Mouse (Mus musculus) neural tube, embryonic 13.5 days (tissue): Measurements from ENCODE around the gene Majin. TPM values are rescaled to one million over a fixed set of nuclear protein-coding genes. Genes with fewer than 3 reads are reported as not detected.

Source experiments
- ATAC-seq: fragments of 200-750 bp; cut with Nextera tagmentation; 2 replicates; pipeline ENCODE4 v1.8.0; 2017; ENCODE audit warnings: low read depth, mild to moderate bottlenecking, moderate TSS enrichment, moderate library complexity
- H3K27ac ChIP-seq: fragments of 300-500 bp; sonication (generic); replicated peaks from 2 replicates; pipeline ENCODE4 v1.5.1; 2015; ENCODE audit warnings: moderate library complexity, mild to moderate bottlenecking, inconsistent platforms
- H3K27me3 ChIP-seq: fragments of 300-500 bp; sonication (generic); 2 replicates; pipeline ENCODE4 v1.6.1; 2015; ENCODE audit warnings: mild to moderate bottlenecking, inconsistent platforms
- H3K36me3 ChIP-seq: fragments of 300-500 bp; sonication (generic); 2 replicates; pipeline ENCODE4 v1.6.1; 2015; ENCODE audit warnings: mild to moderate bottlenecking, inconsistent platforms
- H3K4me1 ChIP-seq: fragments of 300-500 bp; sonication (generic); replicated peaks from 2 replicates; pipeline ENCODE4 v1.6.1; 2015; ENCODE audit warnings: inconsistent platforms
- H3K4me2 ChIP-seq: fragments of 300-500 bp; sonication (generic); 2 replicates; pipeline ENCODE4 v1.6.1; 2015; ENCODE audit warnings: inconsistent platforms, mild to moderate bottlenecking, moderate library complexity
- H3K4me3 ChIP-seq: fragments of 300-500 bp; sonication (generic); 2 replicates; pipeline ENCODE4 v1.5.1; 2015; ENCODE audit warnings: mild to moderate bottlenecking, inconsistent platforms
- H3K9ac ChIP-seq: fragments of 300-500 bp; sonication (generic); 2 replicates; pipeline ENCODE4 v1.6.1; 2015; ENCODE audit warnings: moderate library complexity, mild to moderate bottlenecking, inconsistent platforms
- H3K9me3 ChIP-seq: fragments of 300-500 bp; sonication (generic); 2 replicates; pipeline ENCODE4 v1.6.1; 2016; ENCODE audit warnings: inconsistent platforms
- WGBS: fragments of 180-500 bp; shearing (Covaris S2); methylation state at CpG from one replicate; pipeline ENCODE4 v1.1.7; 2015; 5-methylcytosine and 5-hydroxymethylcytosine counted together
- polyA plus RNA-seq: library from polyadenylated mRNA; unstranded; fragments of >200 nt; fragmentation: Nextera tagmentation; extraction: Ambion mirVana; gene quantifications from 2 replicates; pipeline ENCODE4 v1.2.1, GENCODE M21; 2015

The Majin gene
- polyA plus RNA-seq, 1 experiment from 2014 or later, result not detected

DNA sequence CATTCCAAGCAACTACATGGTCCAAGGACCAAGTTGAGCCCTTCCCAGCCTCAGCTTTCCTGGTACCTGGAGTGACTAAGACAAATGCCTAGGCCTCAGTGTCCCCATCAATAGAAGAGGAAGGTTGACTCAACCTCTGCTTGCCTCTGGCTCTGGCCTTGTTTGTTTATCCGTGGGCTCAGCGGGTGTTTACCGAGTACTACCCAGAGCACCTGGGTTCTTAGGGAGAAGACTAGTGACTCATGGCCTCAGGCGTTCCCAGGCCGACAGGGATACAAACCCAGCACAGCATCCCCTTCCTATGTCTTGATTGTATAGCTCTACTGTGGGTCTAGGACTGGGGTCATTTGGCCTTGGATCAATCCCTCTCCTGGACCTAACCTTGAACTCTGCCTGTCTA, 59.0 kb downstream of the Majin start:
- H3K4me2 ChIP-seq, result peak overlapping the region; percentile 92; the same call in 1 of the 2 replicates
- no peak overlapping the region for H3K4me3 ChIP-seq
- no peak overlapping the region for H3K27ac ChIP-seq
- WGBS, result 87% methylated on average over 5 of the region's 5 CpGs
- no peaks in the 10 kb centered on the region for H3K9me3 ChIP-seq
- peaks cover 15% of the 10 kb centered on the region for H3K4me1 ChIP-seq
- H3K27me3 ChIP-seq, result no peaks in the 10 kb centered on the region
- no peak for ATAC-seq
- peaks cover 40% of the 10 kb centered on the region for H3K36me3 ChIP-seq
- H3K9ac ChIP-seq, result peak overlapping the region; percentile 98

DNA sequence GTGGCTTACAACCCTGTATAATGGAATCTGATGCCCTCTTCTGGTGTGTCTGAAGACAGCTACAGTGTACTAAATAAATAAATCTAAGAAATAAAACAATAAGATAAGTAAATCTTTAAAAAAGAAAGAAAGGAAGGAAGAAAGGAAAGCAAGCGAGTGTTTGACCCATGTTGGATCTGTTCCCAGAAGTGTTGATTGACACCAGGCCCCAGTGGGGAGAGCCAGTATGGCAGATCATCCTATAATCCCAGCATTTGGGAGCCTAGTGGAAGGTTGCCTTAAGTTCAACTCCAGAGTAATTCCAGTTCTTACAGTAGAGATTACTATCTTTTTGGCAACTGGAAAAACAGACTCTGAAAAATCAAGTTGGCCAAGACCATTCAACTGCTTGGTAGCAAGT, 61.6 kb downstream of the Majin start:
- Histone ChIP-seq H3K4me2 (no peak overlapping the region), H3K36me3 (peaks cover 61% of the 10 kb centered on the region), H3K27me3 (no peaks in the 10 kb centered on the region), H3K9me3 (no peaks in the 10 kb centered on the region), H3K9ac (no peak overlapping the region), H3K4me1 (peaks cover 15% of the 10 kb centered on the region), H3K4me3 (no peak overlapping the region), H3K27ac (no peak overlapping the region)
- ATAC-seq, result no peak
- WGBS, result 79% methylated on average over 1 of the region's 1 CpGs

DNA sequence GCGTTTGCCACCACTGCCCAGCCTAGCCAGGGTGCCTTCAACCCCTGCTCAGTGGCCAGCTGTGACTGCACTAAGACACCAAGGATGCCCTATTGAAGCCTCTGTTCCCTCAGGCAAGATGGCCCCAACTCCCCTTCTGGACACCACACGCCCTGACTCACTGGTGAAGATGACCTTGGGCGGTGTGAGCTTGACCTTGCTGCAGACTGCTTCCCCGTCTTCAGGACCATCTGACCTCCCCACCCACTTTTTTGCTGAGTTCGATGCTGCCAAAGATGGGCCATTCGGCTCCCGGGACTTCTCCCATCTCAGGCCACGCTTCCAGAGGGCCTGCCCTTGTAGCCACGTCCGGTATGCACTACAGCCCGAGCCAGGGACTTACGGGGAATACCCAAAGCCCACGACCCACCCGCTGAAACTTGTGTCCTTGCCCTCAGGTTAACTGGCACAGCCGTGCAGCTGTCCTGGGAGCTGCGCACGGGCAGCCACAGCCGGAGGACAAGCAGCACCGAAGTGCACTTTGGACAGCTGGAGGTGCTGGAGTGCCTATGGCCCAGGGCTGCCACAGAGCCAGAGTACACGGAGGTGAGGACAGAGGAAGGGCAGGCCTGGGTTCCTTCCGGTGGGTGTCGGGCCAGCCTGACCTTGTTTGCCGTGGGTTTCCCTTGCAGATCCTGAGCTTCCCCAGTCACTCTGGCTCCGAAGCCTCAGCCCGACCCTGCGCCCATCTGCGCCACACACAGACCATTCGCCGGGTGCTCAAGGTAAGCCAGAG, 63.5 kb downstream of the Majin start:
- ATAC-seq, result no peak
- Histone ChIP-seq H3K9ac (no peak overlapping the region), H3K4me3 (no peak overlapping the region), H3K9me3 (no peaks in the 10 kb centered on the region), H3K27me3 (no peaks in the 10 kb centered on the region), H3K36me3 (peaks cover 79% of the 10 kb centered on the region), H3K27ac (no peak overlapping the region), H3K4me2 (no peak overlapping the region), H3K4me1 (peaks cover 8% of the 10 kb centered on the region)
- 93% methylated on average over 29 of the region's 29 CpGs for WGBS

DNA sequence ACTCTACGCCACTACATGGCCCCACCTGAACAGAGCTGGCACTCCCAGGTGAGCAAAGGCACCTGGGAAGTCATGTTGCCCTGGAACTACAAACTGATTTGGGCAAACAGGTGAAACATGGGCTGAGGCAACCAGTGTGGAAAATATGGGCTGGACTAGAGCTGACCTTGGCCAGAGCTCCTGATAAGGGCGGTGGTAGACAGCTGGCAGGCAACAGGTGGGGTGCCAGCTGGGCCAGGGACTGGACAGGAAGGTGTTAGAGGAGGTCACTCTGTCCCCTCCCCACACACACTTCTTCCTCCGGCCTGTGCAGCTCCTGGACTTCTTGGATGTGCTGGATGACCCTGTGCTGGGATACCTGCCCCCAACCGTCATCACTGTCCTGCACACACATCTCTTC, 68.8 kb downstream of the Majin start:
- Histone ChIP-seq H3K4me3 (no peak overlapping the region), H3K27ac (no peak overlapping the region), H3K36me3 (peaks cover 94% of the 10 kb centered on the region), H3K4me2 (no peak overlapping the region), H3K9ac (no peak overlapping the region), H3K27me3 (no peaks in the 10 kb centered on the region), H3K4me1 (no peaks in the 10 kb centered on the region), H3K9me3 (no peaks in the 10 kb centered on the region)
- no peak for ATAC-seq
- 94% methylated on average over 4 of the region's 4 CpGs for WGBS

DNA sequence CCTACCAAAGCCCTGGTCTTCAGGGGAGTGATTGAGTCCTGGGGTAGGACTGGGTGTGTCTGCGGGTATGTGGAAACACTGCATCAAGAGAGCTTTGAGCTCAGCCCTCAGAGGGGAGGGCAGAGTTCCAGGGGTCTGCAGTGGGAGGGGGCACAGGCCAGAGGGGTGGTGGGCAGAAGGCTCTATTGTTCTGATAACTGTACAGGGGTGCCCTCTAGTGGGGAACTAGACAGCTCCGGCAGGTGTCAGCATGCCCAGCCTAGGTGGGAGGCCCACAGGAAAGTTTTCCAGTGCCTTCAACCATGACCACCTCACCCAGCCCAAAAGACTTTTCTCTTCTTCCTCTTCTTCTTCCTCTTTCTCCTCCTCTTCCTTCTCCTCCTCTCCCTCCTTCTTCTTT, 76.2 kb downstream of the Majin start:
- no peaks in the 10 kb centered on the region for H3K9me3 ChIP-seq
- no peak overlapping the region for H3K27ac ChIP-seq
- no peaks in the 10 kb centered on the region for H3K27me3 ChIP-seq
- no peak overlapping the region for H3K4me2 ChIP-seq
- no peak for ATAC-seq
- H3K36me3 ChIP-seq, result peaks cover 75% of the 10 kb centered on the region
- no peak overlapping the region for H3K9ac ChIP-seq
- no peaks in the 10 kb centered on the region for H3K4me1 ChIP-seq
- H3K4me3 ChIP-seq, result no peak overlapping the region
- 83% methylated on average over 2 of the region's 2 CpGs for WGBS

DNA sequence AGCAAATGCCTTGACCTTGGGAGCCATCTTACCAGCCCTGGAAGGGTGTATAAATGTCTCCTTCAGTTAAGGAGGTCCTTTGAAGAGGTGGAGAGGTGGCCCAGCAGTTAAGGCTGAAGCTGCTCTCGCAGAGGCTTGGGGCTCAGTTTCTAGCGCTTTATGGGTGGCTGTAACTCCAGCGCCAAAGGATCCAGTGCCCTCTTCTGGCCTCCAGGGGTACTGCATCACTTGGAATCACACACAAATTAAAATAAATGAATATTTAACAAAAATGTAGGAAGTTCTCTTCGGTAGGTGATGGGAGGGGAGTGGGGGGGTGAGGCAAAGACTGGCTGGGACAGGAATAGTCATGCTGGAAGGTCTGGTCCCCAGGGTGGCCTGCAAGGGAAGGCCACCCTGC, 76.8 kb downstream of the Majin start:
- no peak overlapping the region for H3K4me3 ChIP-seq
- ATAC-seq, result no peak
- 85% methylated on average over 4 of the region's 4 CpGs for WGBS
- peaks cover 70% of the 10 kb centered on the region for H3K36me3 ChIP-seq
- no peaks in the 10 kb centered on the region for H3K4me1 ChIP-seq
- H3K27me3 ChIP-seq, result no peaks in the 10 kb centered on the region
- no peak overlapping the region for H3K4me2 ChIP-seq
- no peak overlapping the region for H3K9ac ChIP-seq
- no peak overlapping the region for H3K27ac ChIP-seq
- H3K9me3 ChIP-seq, result no peaks in the 10 kb centered on the region

DNA sequence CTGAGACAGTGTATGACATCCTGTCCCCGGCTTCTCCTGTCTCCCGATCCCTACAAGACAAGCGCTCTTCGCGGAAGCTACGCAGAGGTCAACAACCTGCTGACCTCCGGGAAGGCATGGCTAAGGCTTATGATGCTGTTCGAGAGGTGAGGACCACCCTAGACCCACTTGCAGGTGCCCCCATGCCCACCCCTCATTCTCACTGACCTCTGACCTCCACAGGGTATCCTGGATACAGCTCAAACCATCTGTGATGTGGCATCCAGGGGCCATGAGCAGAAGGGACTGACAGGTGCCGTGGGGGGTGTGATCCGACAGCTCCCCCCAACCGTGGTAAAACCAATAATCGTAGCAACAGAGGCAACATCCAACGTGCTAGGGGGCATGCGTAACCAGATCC, 77.2 kb downstream of the Majin start:
- Histone ChIP-seq H3K4me1 (no peaks in the 10 kb centered on the region), H3K27me3 (no peaks in the 10 kb centered on the region), H3K9me3 (no peaks in the 10 kb centered on the region), H3K4me2 (no peak overlapping the region), H3K4me3 (no peak overlapping the region), H3K9ac (no peak overlapping the region), H3K36me3 (peaks cover 66% of the 10 kb centered on the region), H3K27ac (no peak overlapping the region)
- no peak for ATAC-seq
- WGBS, result 94% methylated on average over 14 of the region's 14 CpGs

DNA sequence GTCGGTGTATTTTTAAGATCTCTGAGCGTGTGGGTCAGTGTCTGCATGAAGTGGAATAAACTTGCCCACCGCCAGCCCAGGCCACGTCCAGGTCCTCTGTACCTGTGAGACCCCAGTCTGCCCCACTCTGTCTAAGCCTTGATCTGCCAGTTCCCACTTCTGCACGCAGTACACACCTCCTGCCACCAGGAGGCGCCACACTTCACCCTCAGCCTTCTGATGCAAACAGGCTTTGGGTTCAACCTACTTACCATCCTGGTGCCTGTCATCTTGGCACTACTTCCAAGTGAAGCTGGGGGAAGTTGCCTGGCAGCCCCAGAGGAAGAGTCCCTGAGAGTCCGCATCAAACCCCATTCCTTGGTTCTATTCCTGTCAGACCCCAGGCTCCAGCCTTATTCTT, 78.0 kb downstream of the Majin start:
- Histone ChIP-seq H3K27ac (no peak overlapping the region), H3K4me1 (no peaks in the 10 kb centered on the region), H3K9me3 (no peaks in the 10 kb centered on the region), H3K27me3 (no peaks in the 10 kb centered on the region), H3K9ac (no peak overlapping the region), H3K4me3 (no peak overlapping the region), H3K36me3 (peaks cover 57% of the 10 kb centered on the region), H3K4me2 (no peak overlapping the region)
- no peak for ATAC-seq
- WGBS, result 61% methylated on average over 7 of the region's 7 CpGs

DNA sequence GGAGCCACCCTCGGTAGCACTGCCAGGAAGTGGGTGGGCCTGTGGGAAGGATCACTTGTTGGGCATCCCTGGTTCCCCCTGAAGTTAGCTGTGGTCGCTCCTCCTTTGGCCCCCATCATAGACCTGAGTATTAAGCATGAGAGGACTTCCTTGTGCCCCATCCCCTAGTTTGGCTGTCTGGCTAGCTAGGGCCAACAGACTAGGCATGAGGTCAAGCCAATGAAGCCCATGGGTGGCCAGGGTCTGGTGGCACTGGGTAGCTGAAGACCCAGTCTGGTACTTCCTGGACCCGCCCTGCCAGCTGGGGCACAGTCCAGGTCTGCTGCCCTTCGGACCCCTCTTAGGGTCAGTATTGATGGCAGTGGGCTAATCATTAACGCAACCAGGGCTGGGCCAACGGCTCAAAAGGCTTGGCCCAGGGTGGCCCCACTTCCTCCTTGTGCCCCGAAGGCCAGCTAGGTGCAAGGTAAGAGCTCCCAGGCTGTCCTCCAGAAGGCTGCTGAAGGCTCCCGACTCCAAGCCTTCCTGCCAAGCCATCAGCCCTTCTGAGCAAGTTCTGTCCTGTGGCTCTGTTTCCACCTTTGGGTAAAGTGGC, 78.7 kb downstream of the Majin start:
- 86% methylated on average over 8 of the region's 8 CpGs for WGBS
- Histone ChIP-seq H3K9me3 (no peaks in the 10 kb centered on the region), H3K36me3 (peaks cover 50% of the 10 kb centered on the region), H3K9ac (no peak overlapping the region), H3K4me2 (no peak overlapping the region), H3K27ac (no peak overlapping the region), H3K4me3 (no peak overlapping the region), H3K27me3 (no peaks in the 10 kb centered on the region), H3K4me1 (no peaks in the 10 kb centered on the region)
- ATAC-seq, result no peak

DNA sequence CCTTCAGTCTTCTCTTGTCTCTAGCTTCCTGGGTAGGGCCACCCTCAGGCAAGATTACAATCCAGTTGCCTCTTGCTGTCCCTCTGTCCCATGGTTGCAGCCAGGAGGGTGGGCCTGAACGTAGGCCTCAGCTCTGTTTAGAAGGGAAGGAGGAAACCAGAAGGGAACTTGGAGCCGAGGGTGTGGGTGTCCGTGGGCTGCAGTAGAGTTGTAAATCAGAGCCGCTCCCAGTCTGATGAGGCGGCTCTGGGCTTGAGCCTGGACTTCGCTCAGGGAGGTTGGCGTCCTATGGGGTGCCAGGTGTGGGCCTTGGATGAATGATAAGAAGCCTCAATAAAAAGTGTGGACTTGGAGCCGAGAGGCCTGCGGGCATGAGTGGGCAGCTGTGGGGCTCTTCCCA, 80.0 kb downstream of the Majin start:
- H3K9ac ChIP-seq, result no peak overlapping the region; the same call in 1 of the 2 replicates
- no peaks in the 10 kb centered on the region for H3K27me3 ChIP-seq
- no peak overlapping the region for H3K27ac ChIP-seq
- no peaks in the 10 kb centered on the region for H3K4me1 ChIP-seq
- ATAC-seq, result no peak
- WGBS, result 72% methylated on average over 9 of the region's 9 CpGs
- no peak overlapping the region for H3K4me2 ChIP-seq
- H3K36me3 ChIP-seq, result peaks cover 38% of the 10 kb centered on the region
- H3K9me3 ChIP-seq, result no peaks in the 10 kb centered on the region
- H3K4me3 ChIP-seq, result no peak overlapping the region

DNA sequence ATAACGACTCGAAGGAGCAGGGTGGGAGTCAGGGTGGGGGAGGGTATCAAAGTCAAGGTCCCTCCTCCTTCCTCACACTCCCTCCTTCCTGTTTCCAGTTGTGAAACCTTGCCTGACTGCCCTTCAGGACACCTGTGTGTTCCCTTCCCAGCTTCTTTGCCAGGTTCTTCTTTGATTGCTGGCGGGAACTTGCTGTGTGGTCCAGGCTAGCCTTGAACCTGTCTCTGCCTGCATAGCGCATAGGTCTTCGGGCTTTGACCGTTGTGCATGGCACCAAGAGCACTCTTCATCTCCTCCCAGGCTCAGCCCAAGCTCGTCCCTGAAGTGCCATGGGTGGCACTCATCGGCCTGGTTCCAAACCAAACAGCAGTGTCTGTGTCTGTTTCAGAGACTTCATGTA, 80.8 kb downstream of the Majin start:
- Histone ChIP-seq H3K4me2 (no peak overlapping the region), H3K4me3 (no peak overlapping the region), H3K36me3 (peaks cover 32% of the 10 kb centered on the region), H3K4me1 (no peaks in the 10 kb centered on the region), H3K9ac (no peak overlapping the region), H3K27ac (no peak overlapping the region), H3K9me3 (no peaks in the 10 kb centered on the region), H3K27me3 (no peaks in the 10 kb centered on the region)
- WGBS, result 85% methylated on average over 8 of the region's 8 CpGs
- ATAC-seq, result no peak

DNA sequence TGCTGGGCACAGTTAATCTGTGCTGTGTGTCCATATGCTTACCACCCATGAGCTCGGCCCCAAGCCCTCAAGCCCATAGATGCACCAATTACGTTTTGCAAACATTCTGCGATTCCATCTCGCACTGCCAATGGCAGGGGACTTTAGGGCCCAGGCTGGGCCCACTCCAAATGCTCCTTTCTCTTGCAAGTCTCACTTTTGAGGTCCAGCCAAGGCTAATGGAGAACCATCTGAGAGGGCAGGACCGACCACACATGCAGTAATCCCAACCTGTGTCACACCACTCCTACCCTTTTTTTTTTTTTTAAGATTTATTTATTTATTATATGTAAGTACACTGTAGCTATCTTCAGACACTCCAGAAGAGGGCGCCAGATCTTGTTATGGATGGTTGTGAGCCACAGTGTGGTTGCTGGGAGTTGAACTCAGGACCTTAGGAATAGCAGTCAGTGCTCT, 81.6 kb downstream of the Majin start:
- Histone ChIP-seq H3K9ac (no peak overlapping the region), H3K4me2 (no peak overlapping the region), H3K27ac (no peak overlapping the region), H3K36me3 (peaks cover 24% of the 10 kb centered on the region), H3K27me3 (no peaks in the 10 kb centered on the region), H3K4me1 (no peaks in the 10 kb centered on the region), H3K4me3 (no peak overlapping the region), H3K9me3 (no peaks in the 10 kb centered on the region)
- 71% methylated on average over 6 of the region's 6 CpGs for WGBS
- ATAC-seq, result no peak
